Mouse (Mus musculus) embryonic fibroblast, embryonic 13.5 days (primary cell): ENCODE measurements at regions not wholly inside any gene's neighbourhood (a gene's known extent, or its start where the extent isn't known, plus 50 kb on each side); places are given as distances from the start of the nearest gene placed in this dataset.
A peak's percentile ranks its signal among the peaks of the same experiment; 100 is the strongest.
"Not testable (repeated sequence)": the region's sequence is repeated elsewhere in the genome, so short reads cannot be mapped to it uniquely, and the experiment has no call there.

Experiments
- H3K27ac ChIP-seq: 2 replicates; pipeline ENCODE4 v1.5.1; 2012; ENCODE audit warnings: low read length, control low read depth, inconsistent platforms; ENCODE audit not compliant: insufficient read depth
- H3K4me1 ChIP-seq: 2 replicates; pipeline ENCODE4 v1.6.1; 2011; ENCODE audit warnings: low read length; ENCODE audit not compliant: control insufficient read depth, insufficient read depth
- H3K4me3 ChIP-seq: 2 replicates; pipeline ENCODE4 v1.5.1; 2011; ENCODE audit warnings: mild to moderate bottlenecking, control low read depth, low read length; ENCODE audit not compliant: insufficient read depth
- CTCF ChIP-seq: IDR thresholded peaks from 2 replicates; pipeline ENCODE4 v1.5.1; 2011; ENCODE audit warnings: mild to moderate bottlenecking, control low read depth, low read length, moderate library complexity, borderline replicate concordance; ENCODE audit not compliant: insufficient read depth
- POLR2A ChIP-seq: IDR thresholded peaks from 2 replicates; pipeline ENCODE4 v1.6.1; 2011; ENCODE audit warnings: low read depth, mild to moderate bottlenecking, control low read depth, low read length, moderate library complexity

DNA sequence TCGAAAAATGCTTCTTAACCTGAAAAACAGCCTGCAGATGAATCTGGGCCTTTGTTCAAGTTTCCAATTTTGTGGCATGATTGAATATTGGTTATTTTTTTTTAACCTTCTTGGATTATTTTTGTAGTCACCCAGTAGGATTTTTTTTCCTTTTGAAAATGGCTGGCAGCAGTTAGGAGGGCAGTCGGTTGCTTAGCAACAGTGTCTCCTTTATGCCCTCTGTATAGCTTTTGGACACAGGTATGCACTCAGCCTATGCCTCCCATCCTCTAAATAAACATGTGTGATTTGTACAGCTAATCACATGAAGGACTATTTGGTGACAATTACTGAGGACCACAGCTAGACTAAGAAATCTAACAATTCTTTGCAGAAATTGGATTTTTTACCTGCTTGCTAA lies 367.5 kb upstream of the Impg1 start:
- no peaks in the 10 kb centered on the region for H3K4me1 ChIP-seq
- no peak overlapping the region for H3K4me3 ChIP-seq
- TF ChIP-seq POLR2A = no peak
- no peak for TF ChIP-seq CTCF
- H3K27ac ChIP-seq = no peak overlapping the region

DNA sequence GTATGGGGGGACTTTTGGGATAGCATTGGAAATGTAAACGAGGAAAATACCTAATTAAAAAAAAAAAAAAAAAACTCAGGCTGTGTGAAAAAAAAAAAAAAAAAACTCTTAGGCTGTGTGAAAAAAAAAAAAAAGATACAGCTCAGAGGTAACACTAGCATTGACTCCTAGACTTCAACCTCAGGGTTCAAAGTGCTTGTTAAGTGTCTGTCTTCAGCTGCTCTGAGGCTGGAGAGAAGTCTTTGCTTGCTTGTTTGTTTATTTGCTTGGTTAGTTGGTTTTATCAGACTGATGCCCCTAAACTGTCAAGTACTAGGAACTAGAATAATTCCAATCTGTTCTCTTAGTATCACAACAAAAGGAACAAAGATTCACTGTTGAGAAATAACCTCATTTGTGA lies 360.1 kb upstream of the Impg1 start:
- Histone ChIP-seq H3K4me3 (no peak overlapping the region), H3K27ac (no peak overlapping the region), H3K4me1 (no peaks in the 10 kb centered on the region)
- TF ChIP-seq POLR2A (no peak), CTCF (no peak)

DNA sequence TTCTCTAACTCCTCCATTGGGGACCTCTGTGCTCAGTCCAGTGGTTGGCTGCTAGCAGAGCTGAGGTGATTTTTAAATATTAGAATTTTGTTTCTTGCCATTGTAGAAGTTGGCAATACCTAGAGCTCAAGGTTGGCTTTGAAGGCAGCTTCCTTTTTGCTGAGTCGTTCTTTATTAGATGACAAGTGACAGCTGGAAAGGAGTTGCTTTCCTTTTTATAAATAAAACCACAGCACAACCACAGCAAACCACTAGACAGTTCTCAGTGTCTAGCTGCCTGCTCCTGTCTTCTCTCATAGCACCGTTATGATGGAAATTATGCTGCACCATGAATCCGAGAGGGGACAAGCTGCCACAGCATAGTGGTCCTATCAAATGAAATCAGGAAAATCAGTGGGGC lies 354.8 kb upstream of the Impg1 start:
- TF ChIP-seq POLR2A (no peak), CTCF (no peak)
- Histone ChIP-seq H3K4me3 (no peak overlapping the region), H3K27ac (no peak overlapping the region), H3K4me1 (no peaks in the 10 kb centered on the region)

DNA sequence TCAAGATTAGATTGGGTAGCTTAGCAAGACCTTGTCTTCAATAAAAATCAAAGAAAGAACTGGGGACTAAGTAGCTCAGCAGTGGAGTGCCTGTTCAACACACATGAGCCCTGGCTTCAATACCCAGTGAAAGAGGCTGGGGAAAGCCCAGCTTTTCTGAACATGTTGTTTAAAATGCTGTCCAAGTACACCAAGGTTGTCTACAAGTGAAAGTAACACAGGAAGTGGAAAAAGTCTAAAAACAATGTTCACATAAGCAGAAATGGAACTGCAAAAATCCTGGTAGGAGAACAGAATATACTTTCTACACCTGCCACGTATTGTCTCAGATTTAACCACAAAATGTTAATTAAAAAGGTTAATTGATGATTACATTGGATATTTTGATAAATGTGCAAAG lies 353.8 kb upstream of the Impg1 start:
- TF ChIP-seq POLR2A (no peak), CTCF (no peak)
- Histone ChIP-seq H3K4me1 (no peaks in the 10 kb centered on the region), H3K27ac (no peak overlapping the region), H3K4me3 (no peak overlapping the region)

DNA sequence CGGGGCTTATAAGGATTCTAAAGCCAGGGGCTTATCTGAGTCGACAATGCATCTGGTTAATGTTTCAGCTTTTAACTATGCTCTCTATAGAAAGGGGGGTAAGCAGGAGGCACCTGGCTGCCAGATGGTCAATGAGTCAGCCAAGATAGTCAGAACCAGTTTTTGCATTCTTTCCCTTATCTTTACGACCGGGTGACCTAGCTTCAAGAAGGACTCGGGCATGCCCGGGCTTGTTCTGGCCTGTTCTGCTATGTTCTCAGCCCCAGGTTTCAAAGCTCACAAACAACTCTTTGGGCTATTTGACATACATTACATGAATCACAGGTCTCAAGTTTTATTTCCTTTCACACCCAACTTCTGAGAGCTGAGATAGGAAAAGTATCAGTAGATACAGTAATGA lies 348.6 kb upstream of the Impg1 start:
- not testable (repeated sequence) for H3K4me3 ChIP-seq, H3K4me1 ChIP-seq
- H3K27ac ChIP-seq = peak overlapping the region; percentile 31; the same call in 1 of the 2 replicates

DNA sequence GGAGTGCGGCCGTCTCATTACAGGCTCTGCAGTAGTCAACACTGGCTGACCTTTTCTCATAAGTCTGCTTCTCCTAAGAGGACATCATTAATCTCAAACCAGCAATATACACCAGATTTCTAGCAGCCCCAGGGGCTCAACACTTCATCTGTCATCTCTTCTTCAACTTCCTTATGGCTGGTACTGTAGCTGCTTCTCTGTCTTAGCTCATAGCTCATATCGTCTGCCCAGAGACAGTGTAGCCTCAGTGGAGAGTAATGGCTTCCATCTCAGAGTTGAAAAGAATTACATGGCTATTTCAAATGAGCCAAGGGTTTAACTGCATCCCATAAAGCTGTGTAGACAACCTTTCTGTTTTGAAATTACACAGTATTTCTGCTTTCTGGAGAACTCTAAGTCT lies 326.2 kb upstream of the Impg1 start:
- TF ChIP-seq POLR2A (no peak), CTCF (no peak)

DNA sequence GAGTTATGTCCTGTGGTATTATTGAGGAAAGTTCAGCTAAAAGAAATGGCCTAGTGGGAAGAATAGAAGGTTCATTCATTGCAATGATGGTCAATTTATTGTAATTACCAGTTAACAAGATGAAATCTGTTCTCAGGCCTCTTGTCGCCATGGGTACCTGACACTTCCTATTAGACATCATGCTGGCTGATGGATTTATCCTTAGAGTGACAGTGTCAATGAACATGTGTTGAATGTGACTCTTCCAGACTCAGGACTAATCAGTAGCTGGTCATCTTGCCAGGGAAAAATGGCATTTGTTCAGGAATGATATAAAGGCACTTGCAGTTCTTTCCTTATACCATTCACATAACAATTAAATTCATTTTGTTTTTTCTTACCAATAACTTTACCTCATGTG lies 309.3 kb upstream of the Impg1 start:
- no peak overlapping the region for H3K27ac ChIP-seq
- no peak for TF ChIP-seq POLR2A
- no peak for TF ChIP-seq CTCF
- no peak overlapping the region for H3K4me3 ChIP-seq
- no peaks in the 10 kb centered on the region for H3K4me1 ChIP-seq

More for the DNA sequence above, 326.2 kb upstream of the Impg1 start:
- H3K4me3 ChIP-seq = no peak overlapping the region
- H3K4me1 ChIP-seq = no peaks in the 10 kb centered on the region
- no peak overlapping the region for H3K27ac ChIP-seq

DNA sequence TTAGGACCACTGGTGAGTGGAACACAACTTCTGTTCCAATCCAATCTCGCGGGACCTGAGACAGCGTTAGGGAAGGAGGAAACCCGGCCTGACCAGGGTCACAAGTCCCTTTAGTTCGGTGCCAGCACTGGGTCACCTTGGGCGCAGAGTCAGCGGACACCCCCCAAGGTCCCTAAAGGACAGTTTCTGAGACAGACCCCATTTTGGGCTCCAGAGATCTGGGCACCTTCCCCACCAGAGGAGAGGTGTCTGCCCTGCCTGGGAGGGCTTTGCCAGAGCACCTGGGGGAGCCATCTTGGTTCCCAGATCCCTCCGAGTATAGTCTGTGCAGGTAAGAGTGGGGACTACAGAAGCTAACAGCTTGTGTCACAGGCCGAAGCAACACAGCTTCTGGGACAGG lies 270.5 kb upstream of the Impg1 start:
- H3K4me3 ChIP-seq, H3K27ac ChIP-seq, H3K4me1 ChIP-seq: not testable (repeated sequence)

DNA sequence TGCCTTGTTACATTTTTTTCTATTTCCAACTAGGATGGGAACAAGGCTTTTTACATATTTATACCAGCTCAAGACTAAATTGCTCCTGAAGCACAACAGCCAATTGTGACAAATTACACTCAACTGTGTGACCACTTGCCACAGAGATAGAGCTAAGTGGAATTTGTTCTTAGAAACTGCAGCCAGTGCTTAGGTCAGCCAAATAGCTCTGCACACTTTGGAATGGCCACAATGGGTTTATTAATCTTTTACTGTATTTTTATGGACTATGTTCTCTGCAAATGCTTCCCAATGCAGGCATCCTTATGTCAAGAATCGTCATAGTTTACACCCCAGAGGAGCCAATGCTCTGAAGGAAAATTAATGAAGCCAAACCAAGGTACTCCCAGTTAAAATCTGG lies 267.7 kb upstream of the Impg1 start:
- TF ChIP-seq POLR2A = no peak
- TF ChIP-seq CTCF = no peak
- no peak overlapping the region for H3K4me3 ChIP-seq
- no peaks in the 10 kb centered on the region for H3K4me1 ChIP-seq
- no peak overlapping the region for H3K27ac ChIP-seq

DNA sequence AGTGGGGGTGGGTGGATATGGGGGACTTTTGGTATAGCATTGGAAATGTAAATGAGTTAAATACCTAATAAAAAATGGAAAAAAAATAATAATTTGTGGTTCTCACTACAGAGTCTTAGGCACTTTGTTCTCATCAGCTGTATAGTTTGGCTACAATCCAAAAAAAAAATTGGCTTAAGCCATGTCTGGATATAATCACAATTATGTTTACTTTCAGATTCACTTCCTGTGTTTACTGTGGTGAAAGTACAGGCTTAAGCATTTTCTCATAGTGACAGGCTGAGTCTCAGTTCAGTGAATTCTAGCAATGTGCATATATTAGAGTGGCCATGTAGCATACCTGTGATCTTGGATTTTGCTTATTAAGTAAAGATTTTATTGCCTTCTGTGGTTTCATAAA lies 258.4 kb upstream of the Impg1 start:
- Histone ChIP-seq H3K4me3 (no peak overlapping the region), H3K4me1 (no peaks in the 10 kb centered on the region), H3K27ac (no peak overlapping the region)
- TF ChIP-seq POLR2A = no peak
- no peak for TF ChIP-seq CTCF

DNA sequence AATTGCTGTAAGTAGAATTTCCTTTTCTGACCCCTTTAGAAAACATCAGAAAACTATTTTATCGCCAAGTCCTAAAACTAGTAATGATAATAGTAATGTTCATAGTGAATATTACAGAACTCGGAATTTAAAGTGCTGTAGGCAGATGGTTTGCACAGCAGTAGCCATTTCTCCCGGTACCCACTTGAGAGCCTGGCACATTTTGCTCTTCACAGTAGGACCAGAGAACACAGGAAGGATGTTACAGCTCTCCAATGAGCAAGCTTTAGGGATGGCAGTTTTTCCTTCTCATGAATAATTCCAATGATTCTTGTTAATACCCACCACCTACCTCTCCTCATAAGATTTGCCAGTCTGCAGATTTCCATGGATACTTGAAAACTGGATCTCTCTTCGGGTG lies 253.2 kb upstream of the Impg1 start:
- TF ChIP-seq CTCF (no peak), POLR2A (no peak)
- Histone ChIP-seq H3K4me1 (no peaks in the 10 kb centered on the region), H3K4me3 (no peak overlapping the region), H3K27ac (no peak overlapping the region)

DNA sequence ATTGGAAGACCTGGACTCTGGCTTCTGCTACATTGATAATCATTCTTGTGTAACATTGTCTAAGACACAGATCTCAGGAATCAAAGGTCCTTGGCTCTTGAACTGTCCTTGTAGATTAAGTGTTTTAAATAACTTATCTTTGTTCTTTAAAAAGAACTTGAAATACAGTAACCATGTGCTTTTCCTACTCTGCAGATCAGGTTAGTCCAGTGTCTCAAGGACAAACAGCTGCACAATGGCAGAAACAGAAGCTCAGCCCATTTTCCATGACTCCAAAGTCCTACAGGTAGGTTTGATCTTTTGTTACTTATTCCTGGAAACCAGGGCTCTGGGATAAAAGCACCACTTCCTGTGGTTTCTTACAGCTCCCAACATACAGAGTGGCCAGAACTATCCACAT lies 244.5 kb upstream of the Impg1 start:
- no peak for TF ChIP-seq POLR2A
- no peak for TF ChIP-seq CTCF
- no peak overlapping the region for H3K4me3 ChIP-seq
- H3K27ac ChIP-seq = no peak overlapping the region
- no peaks in the 10 kb centered on the region for H3K4me1 ChIP-seq
